Mouse (Mus musculus): Measurements from ENCODE around the gene Rbm8a. TPM values are rescaled to one million over a fixed set of nuclear protein-coding genes. Genes with fewer than 3 reads are reported as not detected.

Rbm8a gene
- 2.7 and 4.0 TPM in 2 replicates for polyA plus RNA-seq (2012; rRNA removed)

GRCm38 (mm10) chr3:96629729-96630600 is at the start of gene Rbm8a:
Gene Rbm8a, plus strand, starts transcription at chr3:96629933.

GRCm38 (mm10) chr3:96593790-96594560 is 35.8 kb upstream of the Rbm8a start, which contains the start of gene Polr3gl:
Gene Polr3gl, minus strand, starts transcription at chr3:96594181.

GRCm38 (mm10) chr3:96596228-96596707 is 33.5 kb upstream of the Rbm8a start, which contains the start of gene Ankrd34a:
Gene Ankrd34a, plus strand, starts transcription at chr3:96596636.

GRCm38 (mm10) chr3:96600639-96601250 is 29.0 kb upstream of the Rbm8a start, which contains the start of gene Lix1l:
Gene Lix1l, plus strand, starts transcription at chr3:96601149.

GRCm38 (mm10) chr3:96634928-96635879 is 5.5 kb downstream of the Rbm8a start, which contains the start of the genes Pex11b and Gm42957:
Gene Pex11b, plus strand, starts transcription at chr3:96635376.
Gene Gm42957, plus strand, starts transcription at chr3:96635474.

GRCm38 (mm10) chr3:96645018-96645649 is 15.4 kb downstream of the Rbm8a start, which contains the start of gene Itga10:
Gene Itga10, plus strand, starts transcription at chr3:96645584.

GRCm38 (mm10) chr3:96669727-96670468 is 40.2 kb downstream of the Rbm8a start, which contains the start of gene Ankrd35:
Gene Ankrd35, plus strand, starts transcription at chr3:96670131.

Other genes with a start within 250 kb of the Rbm8a start
- gene BC107364, start 177.6 kb upstream of the Rbm8a start, polyA plus RNA-seq (2012; rRNA removed), result 0.10 and 0.34 TPM in 2 replicates
- 0.07 TPM in 1 of 2 replicates, not detected in the other for gene Hfe2, start 104.8 kb upstream of the Rbm8a start, polyA plus RNA-seq (2012; rRNA removed)
- gene Txnip, start 72.0 kb upstream of the Rbm8a start, polyA plus RNA-seq (2012; rRNA removed), result 769 and 795 TPM in 2 replicates
- gene Gm16253, start 52.9 kb upstream of the Rbm8a start, polyA plus RNA-seq (2012; rRNA removed), result not detected in 2 replicates
- 9.1 and 11.7 TPM in 2 replicates for gene Polr3gl, start 35.8 kb upstream of the Rbm8a start, polyA plus RNA-seq (2012; rRNA removed)
- gene Ankrd34a, start 33.3 kb upstream of the Rbm8a start, polyA plus RNA-seq (2012; rRNA removed), result 1.2 and 1.3 TPM in 2 replicates
- 7.5 and 10.4 TPM in 2 replicates for gene Lix1l, start 28.8 kb upstream of the Rbm8a start, polyA plus RNA-seq (2012; rRNA removed)
- 18.8 and 27.0 TPM in 2 replicates for gene Pex11b, start 5.4 kb downstream of the Rbm8a start, polyA plus RNA-seq (2012; rRNA removed)
- gene Gm42957, start 5.5 kb downstream of the Rbm8a start, polyA plus RNA-seq (2012; rRNA removed), result 0.05 TPM in 1 of 2 replicates, not detected in the other
- 1.1 TPM in 2 replicates for gene Itga10, start 15.7 kb downstream of the Rbm8a start, polyA plus RNA-seq (2012; rRNA removed)
- 1.4 and 1.9 TPM in 2 replicates for gene Ankrd35, start 40.2 kb downstream of the Rbm8a start, polyA plus RNA-seq (2012; rRNA removed)
- 30.6 and 41.0 TPM in 2 replicates for gene Pias3, start 66.5 kb downstream of the Rbm8a start, polyA plus RNA-seq (2012; rRNA removed)
- gene Nudt17, start 78.6 kb downstream of the Rbm8a start, polyA plus RNA-seq (2012; rRNA removed), result 3.1 and 4.0 TPM in 2 replicates
- gene Polr3c, start 97.7 kb downstream of the Rbm8a start, polyA plus RNA-seq (2012; rRNA removed), result 28.4 and 31.5 TPM in 2 replicates
- gene Rnf115, start 97.7 kb downstream of the Rbm8a start, polyA plus RNA-seq (2012; rRNA removed), result 12.9 and 14.1 TPM in 2 replicates
- gene Pdzk1, start 199.4 kb downstream of the Rbm8a start, polyA plus RNA-seq (2012; rRNA removed), result 0.07 TPM in 1 of 2 replicates, not detected in the other
- 0.30 and 0.44 TPM in 2 replicates for gene Cd160, start 199.4 kb downstream of the Rbm8a start, polyA plus RNA-seq (2012; rRNA removed)

Measured in colon, adult 2 months (tissue).